Mouse (Mus musculus): ENCODE measurements around the gene Pabpc1l. TPM values are rescaled to one million over a fixed set of nuclear protein-coding genes. Genes with fewer than 3 reads are reported as not detected.
A peak's percentile ranks its signal among the peaks of the same experiment; 100 is the strongest.

Gene Pabpc1l
- 0.60 TPM for polyA plus RNA-seq (2012; fragmentation: generic; extraction: Trizol)
- long read RNA-seq, experiment 1, result 0 reads
- long read RNA-seq, experiment 2, result 0 reads

GRCm38 (mm10) chr2:164025150-164025549 is at the start of gene Pabpc1l:
Pabpc1l (plus strand) TSS chr2:164025450.
- Histone ChIP-seq H3ac (ENCODE audit: control insufficient read depth, insufficient read length, low read depth) (no peak within 1 kb of the TSS), H3K79me3 (ENCODE audit: low read depth) (no peaks in the 10 kb centered on the region), H3K36me3 (ENCODE audit: control insufficient read depth, insufficient read depth) (no peaks in the 10 kb centered on the region), H3K79me2 (ENCODE audit: control insufficient read depth, insufficient read depth) (no peaks in the 10 kb centered on the region), H3K4me3 (ENCODE audit: insufficient read depth, poor library complexity, severe bottlenecking) (no peak within 1 kb of the TSS), H3K27me3 (ENCODE audit: control insufficient read depth, insufficient read depth, insufficient read length) (no peaks in the 10 kb centered on the region)
- TF ChIP-seq FOSL1 (IDR thresholded peaks at IDR 0.05; ENCODE audit: insufficient read depth, low read length, poor library complexity, severe bottlenecking) (no peak), MYOG (IDR thresholded peaks at IDR 0.05; ENCODE audit: control insufficient read depth, extremely low read depth, insufficient read length) (no peak), MAX (IDR thresholded peaks at IDR 0.05) (no peak), CEBPB (IDR thresholded peaks at IDR 0.05; ENCODE audit: low read depth) (no peak), CTCF (IDR thresholded peaks at IDR 0.05; ENCODE audit: control insufficient read depth, insufficient read depth, insufficient read length) (no peak), USF1 (IDR thresholded peaks at IDR 0.05; ENCODE audit: low read depth) (no peak), MYOD1 (IDR thresholded peaks at IDR 0.05; ENCODE audit: control insufficient read depth, insufficient read length, low read depth) (no peak)

GRCm38 (mm10) chr2:163976448-163976847 is 48.8 kb upstream of the Pabpc1l start:
- peaks cover 2% of the 10 kb centered on the region for H3K27me3 ChIP-seq (ENCODE audit: control insufficient read depth, insufficient read depth, insufficient read length)
- H3ac ChIP-seq (ENCODE audit: control insufficient read depth, insufficient read length, low read depth), result no peak overlapping the region
- TF ChIP-seq MYOG (IDR thresholded peaks at IDR 0.05; ENCODE audit: control insufficient read depth, extremely low read depth, insufficient read length) (no peak), MAX (IDR thresholded peaks at IDR 0.05) (no peak), CTCF (IDR thresholded peaks at IDR 0.05; ENCODE audit: control insufficient read depth, insufficient read depth, insufficient read length) (no peak), MYOD1 (IDR thresholded peaks at IDR 0.05; ENCODE audit: control insufficient read depth, insufficient read length, low read depth) (no peak), CEBPB (IDR thresholded peaks at IDR 0.05; ENCODE audit: low read depth) (no peak), FOSL1 (IDR thresholded peaks at IDR 0.05; ENCODE audit: insufficient read depth, low read length, poor library complexity, severe bottlenecking) (no peak), USF1 (IDR thresholded peaks at IDR 0.05; ENCODE audit: low read depth) (no peak)
- no peaks in the 10 kb centered on the region for H3K36me3 ChIP-seq (ENCODE audit: control insufficient read depth, insufficient read depth)
- H3K4me3 ChIP-seq (ENCODE audit: insufficient read depth, poor library complexity, severe bottlenecking), result no peak overlapping the region
- H3K79me3 ChIP-seq (ENCODE audit: low read depth), result no peaks in the 10 kb centered on the region
- H3K79me2 ChIP-seq (ENCODE audit: control insufficient read depth, insufficient read depth), result no peaks in the 10 kb centered on the region

- peaks cover 22% of the 10 kb centered on the region for H3K27me3 ChIP-seq (ENCODE audit: control insufficient read depth, insufficient read depth, insufficient read length)
Measured at GRCm38 (mm10) chr2:163987233-163987632, 38.0 kb upstream of the Pabpc1l start.

GRCm38 (mm10) chr2:163992871-163993270 is 32.4 kb upstream of the Pabpc1l start:
- TF ChIP-seq MYOD1 (IDR thresholded peaks at IDR 0.05; ENCODE audit: control insufficient read depth, insufficient read length, low read depth), result no peak
- TF ChIP-seq MYOG (IDR thresholded peaks at IDR 0.05; ENCODE audit: control insufficient read depth, extremely low read depth, insufficient read length), result no peak
- no peak for TF ChIP-seq CTCF (IDR thresholded peaks at IDR 0.05; ENCODE audit: control insufficient read depth, insufficient read depth, insufficient read length)
- TF ChIP-seq FOSL1 (IDR thresholded peaks at IDR 0.05; ENCODE audit: insufficient read depth, low read length, poor library complexity, severe bottlenecking), result no peak
- TF ChIP-seq CEBPB (IDR thresholded peaks at IDR 0.05; ENCODE audit: low read depth), result no peak
- TF ChIP-seq MAX (IDR thresholded peaks at IDR 0.05), result no peak
- no peak for TF ChIP-seq USF1 (IDR thresholded peaks at IDR 0.05; ENCODE audit: low read depth)
- Histone ChIP-seq H3K36me3 (ENCODE audit: control insufficient read depth, insufficient read depth) (peaks cover 10% of the 10 kb centered on the region), H3K79me3 (ENCODE audit: low read depth) (peaks cover 25% of the 10 kb centered on the region), H3K27me3 (ENCODE audit: control insufficient read depth, insufficient read depth, insufficient read length) (peaks cover 11% of the 10 kb centered on the region), H3K79me2 (ENCODE audit: control insufficient read depth, insufficient read depth) (peaks cover 28% of the 10 kb centered on the region), H3ac (ENCODE audit: control insufficient read depth, insufficient read length, low read depth) (no peak overlapping the region), H3K4me3 (ENCODE audit: insufficient read depth, poor library complexity, severe bottlenecking) (no peak overlapping the region)

More at GRCm38 (mm10) chr2:163987233-163987632, 38.0 kb upstream of the Pabpc1l start:
- no peaks in the 10 kb centered on the region for H3K79me2 ChIP-seq (ENCODE audit: control insufficient read depth, insufficient read depth)
- no peaks in the 10 kb centered on the region for H3K36me3 ChIP-seq (ENCODE audit: control insufficient read depth, insufficient read depth)
- no peak overlapping the region for H3ac ChIP-seq (ENCODE audit: control insufficient read depth, insufficient read length, low read depth)
- TF ChIP-seq USF1 (IDR thresholded peaks at IDR 0.05; ENCODE audit: low read depth) (no peak), MAX (IDR thresholded peaks at IDR 0.05) (no peak), MYOD1 (IDR thresholded peaks at IDR 0.05; ENCODE audit: control insufficient read depth, insufficient read length, low read depth) (no peak), CEBPB (IDR thresholded peaks at IDR 0.05; ENCODE audit: low read depth) (no peak), FOSL1 (IDR thresholded peaks at IDR 0.05; ENCODE audit: insufficient read depth, low read length, poor library complexity, severe bottlenecking) (no peak), CTCF (IDR thresholded peaks at IDR 0.05; ENCODE audit: control insufficient read depth, insufficient read depth, insufficient read length) (no peak), MYOG (IDR thresholded peaks at IDR 0.05; ENCODE audit: control insufficient read depth, extremely low read depth, insufficient read length) (no peak)
- no peak overlapping the region for H3K4me3 ChIP-seq (ENCODE audit: insufficient read depth, poor library complexity, severe bottlenecking)
- no peaks in the 10 kb centered on the region for H3K79me3 ChIP-seq (ENCODE audit: low read depth)

GRCm38 (mm10) chr2:163994654-163994976 is 30.6 kb upstream of the Pabpc1l start, which contains the start of gene Ywhab:
Ywhab (plus strand) TSS chr2:163994960.
- peaks cover 45% of the 10 kb centered on the region for H3K79me2 ChIP-seq (ENCODE audit: control insufficient read depth, insufficient read depth)
- no peak for TF ChIP-seq FOSL1 (IDR thresholded peaks at IDR 0.05; ENCODE audit: insufficient read depth, low read length, poor library complexity, severe bottlenecking)
- TF ChIP-seq CEBPB (IDR thresholded peaks at IDR 0.05; ENCODE audit: low read depth), result no peak
- no peak for TF ChIP-seq MYOG (IDR thresholded peaks at IDR 0.05; ENCODE audit: control insufficient read depth, extremely low read depth, insufficient read length)
- peak within 1 kb of the TSS; percentile 96 for H3ac ChIP-seq (ENCODE audit: control insufficient read depth, insufficient read length, low read depth)
- H3K36me3 ChIP-seq (ENCODE audit: control insufficient read depth, insufficient read depth), result peaks cover 22% of the 10 kb centered on the region
- H3K79me3 ChIP-seq (ENCODE audit: low read depth), result peaks cover 43% of the 10 kb centered on the region
- peak within 1 kb of the TSS; percentile 84 for H3K4me3 ChIP-seq (ENCODE audit: insufficient read depth, poor library complexity, severe bottlenecking)
- peaks cover 4% of the 10 kb centered on the region for H3K27me3 ChIP-seq (ENCODE audit: control insufficient read depth, insufficient read depth, insufficient read length)
